Mouse (Mus musculus) liver, postnatal 0 days (tissue): ENCODE data around the gene Ppp1r16b.

Source experiments
- CTCF ChIP-seq: sonication (generic); IDR thresholded peaks from 2 replicates; pipeline ENCODE4 v1.5.1; 2016; ENCODE audit warnings: antibody characterized with exemption, low read depth
- EP300 ChIP-seq: IDR thresholded peaks from 2 replicates; pipeline ENCODE4 v1.6.1; 2016; ENCODE audit warnings: antibody characterized with exemption, low read depth, mild to moderate bottlenecking

GRCm38 (mm10) chr2:158733914-158734313, 68.7 kb downstream of the Ppp1r16b start:
- TF ChIP-seq CTCF, result no peak
- no peak for TF ChIP-seq EP300
